Mouse (Mus musculus): ENCODE measurements around the gene Klhl8. TPM values are rescaled to one million over a fixed set of nuclear protein-coding genes. Genes with fewer than 3 reads are reported as not detected.

The Klhl8 gene
- total RNA-seq, 1 experiment from 2014 or later: 19.7 TPM

GRCm38 (mm10) chr5:103916595-103917356, 5.7 kb upstream of the Klhl8 start:
- no peak for DNase-seq

DNA sequence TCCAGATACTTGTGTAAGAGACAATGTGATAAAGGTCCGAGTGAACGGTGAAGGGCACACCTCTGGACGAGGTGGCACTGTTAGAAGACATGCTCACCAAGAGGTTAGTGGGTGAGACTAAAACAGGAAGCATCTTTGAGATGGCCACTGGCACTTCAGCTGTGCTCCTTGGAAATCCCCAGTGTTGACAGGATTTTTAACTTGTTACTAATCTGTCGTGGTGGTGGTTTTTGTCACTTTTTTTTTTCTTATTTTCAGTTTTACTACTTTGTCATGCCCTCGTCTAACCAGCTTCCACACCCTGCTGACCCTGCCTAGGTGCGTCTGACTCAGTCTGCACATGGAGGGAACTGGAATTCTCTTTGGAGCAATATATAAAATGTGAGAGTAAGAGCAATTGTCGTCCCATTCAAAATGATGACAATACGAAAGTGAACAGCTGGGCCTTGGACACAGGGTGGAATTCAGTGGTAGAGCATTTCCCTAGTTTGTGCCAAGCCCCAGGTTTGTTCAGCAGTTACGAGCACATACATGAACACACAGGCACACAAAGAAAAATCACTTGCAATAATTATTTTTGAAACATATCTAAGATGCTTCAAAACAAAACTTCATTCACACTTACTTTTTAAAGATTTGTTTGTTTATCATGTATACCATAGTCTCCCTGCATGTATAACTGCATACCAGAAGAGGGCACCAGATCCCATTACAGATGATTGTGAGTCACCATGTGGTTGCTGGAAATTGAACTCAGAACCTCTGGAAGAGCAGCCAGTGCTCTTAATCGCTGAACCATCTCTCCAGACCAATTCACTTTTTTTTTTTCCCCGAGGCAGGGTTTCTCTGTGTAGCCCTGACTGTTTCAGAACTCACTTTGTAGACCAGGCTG, 3.5 kb upstream of the Klhl8 start:
- no peak for DNase-seq

DNA sequence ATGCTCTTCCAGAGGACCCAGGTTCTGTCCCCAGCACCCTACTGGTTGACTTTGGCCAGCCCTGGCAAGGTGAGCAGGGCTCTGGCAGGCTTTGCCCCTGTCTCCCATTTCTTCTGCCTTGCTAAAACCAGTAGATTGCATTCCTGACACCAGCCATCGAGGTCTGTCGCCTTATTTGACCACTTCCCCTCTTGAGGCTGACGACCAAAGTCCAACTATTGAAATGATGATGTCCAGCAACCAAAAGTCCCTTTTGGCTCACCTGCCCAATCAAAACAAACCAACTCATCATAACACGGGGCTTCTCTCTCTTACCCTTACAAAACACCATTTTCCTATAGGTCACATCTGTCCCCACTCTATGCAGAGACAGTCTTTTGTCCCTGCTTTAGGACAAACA, 2.1 kb upstream of the Klhl8 start:
- DNase-seq: no peak

DNA sequence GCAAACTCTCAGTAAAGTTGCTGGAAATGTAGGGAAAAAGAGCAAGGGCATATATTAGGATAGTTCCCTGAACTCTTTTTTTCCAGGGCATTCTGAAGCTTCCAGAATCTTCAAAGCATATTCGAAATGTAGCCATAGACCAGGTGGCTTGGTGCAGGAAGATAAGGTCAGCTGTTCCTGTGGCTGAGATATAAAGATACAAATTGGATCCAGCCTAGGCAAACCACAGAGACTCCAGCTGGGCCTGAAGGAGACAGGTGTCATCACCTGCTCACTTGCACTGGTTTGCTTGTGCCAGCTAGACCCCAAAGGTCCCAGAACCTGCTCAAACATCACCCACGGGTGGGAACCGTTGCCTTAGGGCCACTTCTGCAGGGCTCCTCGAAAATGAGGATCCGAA, 496 bp upstream of the Klhl8 start:
- no peak for DNase-seq

DNA sequence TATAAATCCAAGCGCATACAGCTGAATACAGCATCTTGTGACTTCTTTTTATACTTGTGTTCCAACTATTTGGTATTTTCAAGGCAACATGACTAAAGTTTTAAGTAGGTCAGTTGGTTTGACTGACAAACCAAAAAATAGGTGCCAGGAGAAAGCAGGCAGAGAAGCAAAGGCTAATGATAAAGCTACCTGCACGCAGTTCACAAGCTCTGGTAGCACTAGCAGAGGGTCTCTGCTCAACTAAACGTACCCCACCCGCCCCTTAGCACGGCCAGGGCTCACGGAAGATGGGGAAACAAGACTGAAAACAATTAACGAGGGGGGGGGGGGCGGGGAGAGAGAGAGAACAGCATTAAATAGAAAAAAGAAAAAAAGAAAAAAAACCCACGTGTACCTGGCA, 903 bp downstream of the Klhl8 start:
- no peak for DNase-seq

DNA sequence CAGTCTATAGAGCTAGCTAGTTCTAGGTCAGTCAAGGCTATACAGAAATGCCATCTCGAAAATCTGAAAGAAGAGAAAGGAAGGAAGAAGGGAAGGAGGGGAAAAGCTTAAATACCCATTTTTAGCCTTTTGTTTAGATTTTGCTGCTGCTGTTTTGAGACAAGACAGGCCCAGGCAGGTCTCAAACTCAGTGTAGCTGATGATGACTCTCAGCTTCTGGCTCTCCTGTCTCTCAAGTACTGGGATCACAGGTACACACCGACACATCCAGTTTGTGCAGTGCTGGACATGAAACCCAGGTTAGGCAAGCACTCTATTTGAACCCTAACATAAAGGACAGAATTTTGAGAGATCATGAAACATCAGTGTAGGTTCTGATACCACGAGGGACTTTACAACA, 1.6 kb downstream of the Klhl8 start:
- no peak for DNase-seq

GRCm38 (mm10) chr5:103908851-103909250, 2.2 kb downstream of the Klhl8 start:
- DNase-seq: no peak

DNA sequence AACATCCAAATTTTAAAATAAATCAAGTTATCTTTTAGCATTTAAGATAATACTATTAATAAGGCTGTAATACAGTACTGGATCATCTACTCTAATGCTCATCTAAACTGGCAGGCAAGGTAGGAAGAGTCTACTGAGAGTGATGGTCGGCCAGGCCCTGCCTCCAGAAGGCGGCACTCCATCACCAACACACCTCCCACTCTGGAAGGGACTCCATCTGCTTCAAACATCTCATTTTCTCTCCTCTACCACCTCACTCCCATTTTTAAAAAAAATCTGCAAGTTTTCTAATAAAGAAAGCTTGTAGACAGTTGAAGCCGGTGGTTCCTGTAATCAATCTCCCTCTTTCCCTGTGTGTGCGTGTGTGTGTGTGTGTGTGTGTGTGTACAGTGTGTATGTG, 3.2 kb downstream of the Klhl8 start:
- no peak for DNase-seq

- no peak for DNase-seq
Observed at GRCm38 (mm10) chr5:103906173-103906572, 4.9 kb downstream of the Klhl8 start.

GRCm38 (mm10) chr5:103898310-103898709, 12.7 kb downstream of the Klhl8 start:
- DNase-seq: no peak

DNA sequence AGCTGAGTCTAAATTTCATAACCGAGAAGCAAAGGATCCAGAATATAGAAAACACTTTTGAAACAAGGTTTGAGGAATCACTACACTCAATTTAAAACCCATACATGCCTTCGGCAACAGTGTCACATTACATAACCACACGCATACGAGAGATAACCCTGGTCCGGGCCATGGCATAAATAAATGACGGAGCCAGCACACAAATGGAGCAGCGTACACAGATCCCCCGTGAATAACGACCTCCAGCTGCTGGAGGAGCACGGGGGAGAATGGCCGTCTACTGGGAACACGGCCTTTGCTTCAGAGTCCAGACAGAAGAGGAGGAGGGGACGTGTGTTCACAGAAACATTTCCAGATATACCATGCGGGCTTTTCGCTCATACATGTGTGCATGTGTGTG, 21.3 kb downstream of the Klhl8 start:
- DNase-seq: no peak

DNA sequence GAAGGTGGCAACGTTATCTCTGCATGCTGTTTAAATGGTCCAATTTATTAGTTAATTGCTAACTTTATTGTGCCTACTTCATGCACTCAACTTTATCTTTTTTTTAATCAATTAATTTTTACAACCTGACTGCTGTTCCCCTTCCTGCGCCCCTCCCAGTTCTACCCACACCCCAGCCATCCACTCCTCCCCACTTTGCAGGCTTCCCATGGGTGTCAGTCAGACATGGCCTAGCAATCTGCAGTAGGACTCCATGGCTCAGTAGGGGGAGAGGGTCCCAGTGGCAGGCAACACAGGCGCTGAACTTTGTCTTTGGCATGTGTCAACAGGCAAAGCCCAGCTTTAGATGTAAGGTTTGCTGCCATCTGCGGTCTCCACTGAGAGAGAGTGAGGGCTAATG, 47.3 kb downstream of the Klhl8 start:
- no peak for DNase-seq

GRCm38 (mm10) chr5:103860622-103861021, 50.4 kb downstream of the Klhl8 start:
- no peak for DNase-seq

DNA sequence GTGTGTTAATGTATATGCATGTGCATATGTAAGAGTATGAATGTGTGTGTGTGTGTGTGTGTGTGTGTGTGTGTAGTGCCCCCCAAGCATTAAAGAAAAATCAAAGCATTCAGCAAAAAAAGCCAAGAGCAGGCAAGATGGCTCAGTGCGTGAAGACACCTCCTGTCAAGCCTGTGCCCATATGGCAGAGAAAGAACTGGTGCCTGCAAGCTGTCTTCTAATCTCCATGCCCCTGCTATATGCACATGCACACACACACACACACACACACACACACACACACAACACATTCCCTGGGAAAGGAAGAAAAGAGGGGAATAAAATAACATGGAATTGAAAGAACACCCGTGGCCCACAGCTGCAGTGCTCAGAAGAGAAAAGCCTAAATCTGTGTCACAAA, 53.9 kb downstream of the Klhl8 start:
- DNase-seq: no peak

- no peak for DNase-seq
Observed at GRCm38 (mm10) chr5:103856286-103857009, 54.6 kb downstream of the Klhl8 start.

GRCm38 (mm10) chr5:103855483-103856211, 55.4 kb downstream of the Klhl8 start:
- DNase-seq: no peak

GRCm38 (mm10) chr5:103854807-103855194, 56.3 kb downstream of the Klhl8 start:
- no peak for DNase-seq

- no peak for DNase-seq
Observed at GRCm38 (mm10) chr5:103854041-103854806, 56.8 kb downstream of the Klhl8 start.

DNA sequence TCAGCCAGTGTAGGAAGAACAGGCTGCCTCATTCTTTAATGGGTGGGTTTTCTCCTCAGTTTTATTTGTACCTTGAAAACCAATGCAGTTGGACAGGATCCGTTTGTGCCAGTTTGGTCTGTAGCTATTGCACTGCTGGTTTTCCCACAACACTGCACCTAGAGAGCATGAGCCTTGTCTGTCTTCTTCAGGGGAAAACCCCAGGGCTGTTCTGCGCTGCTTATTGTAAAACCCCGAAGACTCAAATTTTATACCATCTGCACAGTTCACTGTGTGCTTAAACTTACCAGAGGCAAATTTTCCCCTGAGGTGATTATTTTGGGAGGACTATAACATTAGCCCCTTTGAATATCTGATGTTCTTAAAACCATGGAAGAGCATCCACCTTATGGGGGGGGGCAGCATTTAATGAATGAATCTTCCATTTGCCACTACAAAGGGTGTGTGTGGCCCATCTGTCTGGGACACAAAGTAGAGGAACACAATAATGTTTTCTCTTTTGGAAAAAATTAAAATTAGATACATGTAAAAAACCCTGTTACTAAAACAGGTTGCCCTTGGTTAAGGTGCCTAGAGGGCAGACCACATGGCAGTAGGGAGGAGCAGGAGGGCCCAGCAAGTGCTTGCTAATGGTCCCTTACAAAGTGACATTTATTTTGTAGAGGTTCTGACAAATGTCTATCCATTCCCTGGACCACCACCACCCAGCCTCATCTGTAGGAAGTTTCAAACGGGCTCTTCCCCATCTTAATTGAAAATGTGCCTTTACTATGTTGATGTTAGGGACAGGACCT, 58.1 kb downstream of the Klhl8 start:
- DNase-seq: no peak

- no peak for DNase-seq
Observed at GRCm38 (mm10) chr5:103848546-103848945, 62.5 kb downstream of the Klhl8 start.

DNA sequence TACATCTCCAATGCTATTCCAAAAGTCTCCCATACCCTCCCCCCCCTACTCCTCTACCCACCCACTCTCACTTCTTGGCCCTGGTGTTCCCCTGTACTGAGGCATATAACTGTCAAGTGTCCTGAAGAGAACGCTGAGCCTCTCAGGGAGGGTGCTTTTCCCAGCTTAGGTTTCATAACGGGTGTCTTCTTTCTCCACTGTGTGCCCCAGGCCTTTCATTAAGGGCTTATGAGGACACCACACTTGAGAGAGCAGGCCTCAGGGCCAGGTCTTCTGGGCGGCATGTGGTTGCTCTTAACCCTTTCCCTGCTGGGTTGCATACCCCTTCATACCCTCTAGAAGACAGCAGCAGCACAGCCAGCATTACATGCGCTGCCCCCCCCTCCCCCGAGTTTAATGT, 64.5 kb downstream of the Klhl8 start:
- no peak for DNase-seq

All from adrenal gland, postnatal 25 days (tissue).